In the genomic region with DNA sequence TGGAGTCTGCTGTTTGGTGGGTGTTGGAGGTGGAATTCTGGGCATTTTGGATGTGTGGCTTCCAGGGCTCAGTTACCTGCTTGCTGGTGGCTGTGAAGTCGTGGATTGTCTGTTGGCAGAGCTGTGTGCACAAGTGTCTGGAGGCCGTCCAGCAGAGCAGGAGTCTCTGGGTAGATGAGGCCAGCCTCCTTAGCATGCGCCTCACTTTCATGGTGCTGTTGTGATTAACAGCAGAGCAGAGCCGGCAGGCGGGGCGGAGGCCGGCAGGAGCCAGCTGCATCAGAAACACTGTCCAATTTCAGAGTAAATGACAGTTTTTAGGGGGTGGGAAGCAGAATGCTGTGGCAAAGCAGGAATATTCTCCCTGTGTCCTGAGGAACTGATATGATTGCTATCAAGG, we compare ENCODE assay signal across 9 mouse cellular contexts. TPM values are rescaled to one million over a fixed set of nuclear protein-coding genes. Genes with fewer than 3 reads are reported as not detected.
DNase-seq lines count a peak whose midpoint lies in the region; ATAC-seq and TF ChIP-seq lines count a peak whose summit lies in the region.
"Had no signal": no experiment of that assay in that cellular context is flagged by ENCODE, and none has a peak within 500 bp of the region (broad histone marks: within the 10 kb centered on the region; RNA-seq: fewer than 3 reads in every experiment).

No protein-coding gene starts in this region.

- peak; percentile 42; the same call in 1 of the 2 replicates for ATAC-seq in heart, embryonic 16.5 days (replicated peaks; ENCODE audit: extremely low read depth, insufficient read depth, low FRiP score)

- H3K9me3 ChIP-seq in heart, embryonic 16.5 days (replicated peaks; ENCODE audit: control insufficient read depth, low read length): no peaks in the 10 kb centered on the region
- H3K9me3 ChIP-seq: embryonic facial prominence, embryonic 12.5 days had no signal

- H3ac ChIP-seq in myocyte (ENCODE audit: control insufficient read depth, insufficient read length): no peak overlapping the region

- no peaks in the 10 kb centered on the region for H3K36me3 ChIP-seq in heart, adult 2 months (ENCODE audit: control insufficient read depth, insufficient read depth, low read length)
- no peaks in the 10 kb centered on the region for H3K36me3 ChIP-seq in heart, embryonic 16.5 days (ENCODE audit: control insufficient read depth, insufficient read depth)
- no peaks in the 10 kb centered on the region for H3K36me3 ChIP-seq in myocyte (ENCODE audit: control insufficient read depth, insufficient read depth)
- no peaks in the 10 kb centered on the region for H3K36me3 ChIP-seq in thymus, adult 2 months (ENCODE audit: control insufficient read depth, insufficient read depth, low read length)

- no peak for TF ChIP-seq CTCF in heart, adult 2 months (IDR thresholded peaks at IDR 0.05)
- no peak for TF ChIP-seq CTCF in brain, embryonic 14.5 days (IDR thresholded peaks at IDR 0.05; ENCODE audit: borderline replicate concordance, extremely low read depth, insufficient read depth, insufficient read length)
- no peak for TF ChIP-seq CTCF in thymus, adult 2 months (IDR thresholded peaks at IDR 0.05; ENCODE audit: borderline replicate concordance, control insufficient read depth, extremely low read depth, insufficient read depth, low read length, poor library complexity)

- no peak for TF ChIP-seq POLR2A in heart, adult 2 months (IDR thresholded peaks at IDR 0.05; ENCODE audit: insufficient read depth, low read depth, low read length)
- TF ChIP-seq POLR2A in brain, embryonic 14.5 days (IDR thresholded peaks at IDR 0.05; ENCODE audit: borderline replicate concordance, extremely low read depth, insufficient read depth, insufficient read length, poor library complexity, severe bottlenecking): no peak
- TF ChIP-seq POLR2A in myocyte (IDR thresholded peaks at IDR 0.05; ENCODE audit: insufficient read length, low read depth): no peak
- no peak for TF ChIP-seq POLR2A in thymus, adult 2 months (IDR thresholded peaks at IDR 0.05; ENCODE audit: control insufficient read depth, extremely low read depth, insufficient read depth, low read length, poor library complexity)

- no peaks in the 10 kb centered on the region for H3K27me3 ChIP-seq in heart, adult 2 months (ENCODE audit: control insufficient read depth, insufficient read depth, low read length)
- H3K27me3 ChIP-seq in heart, embryonic 16.5 days (ENCODE audit: control insufficient read depth, insufficient read depth, low read length): no peaks in the 10 kb centered on the region
- no peaks in the 10 kb centered on the region for H3K27me3 ChIP-seq in myocyte (ENCODE audit: control insufficient read depth, insufficient read depth, insufficient read length)
- H3K27me3 ChIP-seq in thymus, adult 2 months (ENCODE audit: control insufficient read depth, insufficient read depth, low read length): no peaks in the 10 kb centered on the region
- H3K27me3 ChIP-seq: embryonic facial prominence, embryonic 12.5 days had no signal

- peak; percentile 46 to 48 for DNase-seq in heart, adult 2 months
- no peak for DNase-seq in heart, postnatal 25 days (ENCODE audit: low spot score)
- DNase-seq in brain, embryonic 14.5 days (ENCODE audit: low read depth): peak; percentile 81
- peak; percentile 72 for DNase-seq in layer of hippocampus, adult 9-11 months
- no peak for DNase-seq in urinary bladder, postnatal 10 days (ENCODE audit: low spot score)
- no peak for DNase-seq in thymus, adult 2 months

- no peak overlapping the region for H3K4me2 ChIP-seq in heart, embryonic 16.5 days (ENCODE audit: low read depth, low read length)
- H3K4me2 ChIP-seq in myocyte (ENCODE audit: low read depth): peak overlapping the region; percentile 38
- H3K4me2 ChIP-seq: embryonic facial prominence, embryonic 12.5 days had no signal

- H3K4me1 ChIP-seq in heart, adult 2 months (ENCODE audit: control insufficient read depth, insufficient read depth, low read length): peaks cover 18% of the 10 kb centered on the region
- peaks cover 41% of the 10 kb centered on the region for H3K4me1 ChIP-seq in heart, embryonic 16.5 days (ENCODE audit: control insufficient read depth, insufficient read depth, low read length)
- no peaks in the 10 kb centered on the region for H3K4me1 ChIP-seq in thymus, adult 2 months (replicated peaks; ENCODE audit: control insufficient read depth, insufficient read depth, low read length)

- H3K9ac ChIP-seq in heart, adult 2 months (ENCODE audit: low read depth, low read length): no peak overlapping the region
- H3K9ac ChIP-seq in heart, embryonic 16.5 days (ENCODE audit: low read length): no peak overlapping the region

- peak overlapping the region; percentile 52; the same call in 1 of the 2 replicates for H3K27ac ChIP-seq in heart, adult 2 months
- H3K27ac ChIP-seq in heart, embryonic 16.5 days (ENCODE audit: low read length): peak overlapping the region; percentile 25; the same call in 1 of the 2 replicates
- no peak overlapping the region for H3K27ac ChIP-seq in thymus, adult 2 months (ENCODE audit: control insufficient read depth, insufficient read depth, low read length)
- H3K27ac ChIP-seq: embryonic facial prominence, embryonic 12.5 days had no signal

- 44% methylated on average over 7 of the region's 7 CpGs for WGBS in heart, adult 2 months
- 32% methylated on average over 7 of the region's 7 CpGs for WGBS in heart, embryonic 16.5 days
- 92% methylated on average over 7 of the region's 7 CpGs for WGBS in thymus, adult 2 months

- H3K4me3 ChIP-seq in heart, adult 2 months: no peak overlapping the region
- no peak overlapping the region for H3K4me3 ChIP-seq in heart, embryonic 16.5 days (ENCODE audit: low read length)
- no peak overlapping the region for H3K4me3 ChIP-seq in myocyte
- no peak overlapping the region for H3K4me3 ChIP-seq in thymus, adult 2 months (ENCODE audit: control insufficient read depth, insufficient read depth, low read length)
- H3K4me3 ChIP-seq: embryonic facial prominence, embryonic 12.5 days had no signal

- intact Hi-C loops in heart, adult 2 months (cut with DNase I): no loop called here
- intact Hi-C loops in heart, postnatal 25 days (cut with DNase I): no loop called here

- no peaks in the 10 kb centered on the region for H3K79me2 ChIP-seq in heart, adult 2 months (replicated peaks; ENCODE audit: control insufficient read depth, insufficient read depth, low read length)
- H3K79me2 ChIP-seq in myocyte (ENCODE audit: control insufficient read depth, insufficient read depth): peaks cover 31% of the 10 kb centered on the region

- no peak for TF ChIP-seq EP300 in heart, adult 2 months (IDR thresholded peaks at IDR 0.05; ENCODE audit: insufficient read depth, low read depth, low read length)

TF ChIP-seq in myocyte, 11 proteins besides CTCF, POLR2A, EP300 and RAD21:
- TF ChIP-seq TCF12 (IDR thresholded peaks at IDR 0.05; ENCODE audit: insufficient read depth, poor library complexity, severe bottlenecking) (no peak), REST (IDR thresholded peaks at IDR 0.05; ENCODE audit: insufficient read depth, insufficient read length) (no peak), E2F4 (IDR thresholded peaks at IDR 0.05; ENCODE audit: insufficient read depth) (no peak), MAX (IDR thresholded peaks at IDR 0.05; ENCODE audit: low read depth) (no peak), USF1 (IDR thresholded peaks at IDR 0.05; ENCODE audit: low read depth) (no peak), POLR2AphosphoS2 (IDR thresholded peaks at IDR 0.05; ENCODE audit: insufficient read length, low read depth) (no peak), SRF (IDR thresholded peaks at IDR 0.05; ENCODE audit: control insufficient read depth, insufficient read length, low read depth) (no peak), CEBPB (IDR thresholded peaks at IDR 0.05; ENCODE audit: insufficient read depth, poor library complexity, severe bottlenecking) (no peak), MYOG (IDR thresholded peaks at IDR 0.05; ENCODE audit: control insufficient read depth in 1 of 3, insufficient read depth in 1 of 3, insufficient read length in 2 of 3, low read depth in 2 of 3) (peak in 2 of 3 experiments; percentile 20 to 85), MYOD1 (IDR thresholded peaks at IDR 0.05; ENCODE audit: control insufficient read depth in 1 of 3, insufficient read length in 2 of 3, low read depth in 2 of 3) (peak; percentile 7 to 74 (median 48))

RNA-seq across cellular contexts. Expression of a gene that starts 47.6 kb away (rescaled TPM):
- 100 to 1,000 TPM in 1 of 2 experiments, 10 to 100 TPM in 1; 96.3 to 103 TPM for total RNA-seq in heart, adult 2 months (2021)
- 113 and 180 TPM in 2 replicates for polyA plus RNA-seq in heart, adult 2 months (2012; rRNA removed)
- total RNA-seq in heart, postnatal 25 days (2021): 100 to 1,000 TPM; 110 to 111 TPM
- polyA plus RNA-seq in brain, embryonic 14.5 days (2012; rRNA removed): 88.1 and 114 TPM in 2 replicates
- 96.7 and 101 TPM in 2 replicates for polyA plus RNA-seq in heart, embryonic 16.5 days (2015; fragmentation: Nextera tagmentation; extraction: Ambion mirVana)
- polyA plus RNA-seq in myocyte (2012; fragmentation: generic; extraction: Trizol): 87.5 TPM
- 82.5 and 94.7 TPM in 2 replicates for polyA plus RNA-seq in thymus, adult 2 months (2012; rRNA removed)

RNA-seq across cellular contexts. Expression of a gene that starts 47.8 kb away (rescaled TPM):
- total RNA-seq in heart, adult 2 months (2021): 10 to 100 TPM; 21.9 to 25.9 TPM
- 12.6 and 15.4 TPM in 2 replicates for polyA plus RNA-seq in heart, adult 2 months (2012; rRNA removed)
- total RNA-seq in heart, postnatal 25 days (2021): 10 to 100 TPM; 14.2 to 17.8 TPM
- polyA plus RNA-seq in brain, embryonic 14.5 days (2012; rRNA removed): 3.7 and 4.5 TPM in 2 replicates
- 4.4 and 5.2 TPM in 2 replicates for polyA plus RNA-seq in heart, embryonic 16.5 days (2015; fragmentation: Nextera tagmentation; extraction: Ambion mirVana)
- polyA plus RNA-seq in myocyte (2012; fragmentation: generic; extraction: Trizol): 9.1 TPM
- polyA plus RNA-seq in thymus, adult 2 months (2012; rRNA removed): 7.4 and 9.4 TPM in 2 replicates

Comparison
In these comparisons a context has a peak if more than half of its experiments do, and no peak if none do; other contexts are left out.
1. DNase-seq: peak in heart, adult 2 months (2 of 2), brain, embryonic 14.5 days (single experiment) and layer of hippocampus, adult 9-11 months (single experiment); none in heart, postnatal 25 days (single experiment), urinary bladder, postnatal 10 days (single experiment) and thymus, adult 2 months (single experiment).